Mouse (Mus musculus): ENCODE measurements around the gene St3gal3.

St3gal3 gene

DNA sequence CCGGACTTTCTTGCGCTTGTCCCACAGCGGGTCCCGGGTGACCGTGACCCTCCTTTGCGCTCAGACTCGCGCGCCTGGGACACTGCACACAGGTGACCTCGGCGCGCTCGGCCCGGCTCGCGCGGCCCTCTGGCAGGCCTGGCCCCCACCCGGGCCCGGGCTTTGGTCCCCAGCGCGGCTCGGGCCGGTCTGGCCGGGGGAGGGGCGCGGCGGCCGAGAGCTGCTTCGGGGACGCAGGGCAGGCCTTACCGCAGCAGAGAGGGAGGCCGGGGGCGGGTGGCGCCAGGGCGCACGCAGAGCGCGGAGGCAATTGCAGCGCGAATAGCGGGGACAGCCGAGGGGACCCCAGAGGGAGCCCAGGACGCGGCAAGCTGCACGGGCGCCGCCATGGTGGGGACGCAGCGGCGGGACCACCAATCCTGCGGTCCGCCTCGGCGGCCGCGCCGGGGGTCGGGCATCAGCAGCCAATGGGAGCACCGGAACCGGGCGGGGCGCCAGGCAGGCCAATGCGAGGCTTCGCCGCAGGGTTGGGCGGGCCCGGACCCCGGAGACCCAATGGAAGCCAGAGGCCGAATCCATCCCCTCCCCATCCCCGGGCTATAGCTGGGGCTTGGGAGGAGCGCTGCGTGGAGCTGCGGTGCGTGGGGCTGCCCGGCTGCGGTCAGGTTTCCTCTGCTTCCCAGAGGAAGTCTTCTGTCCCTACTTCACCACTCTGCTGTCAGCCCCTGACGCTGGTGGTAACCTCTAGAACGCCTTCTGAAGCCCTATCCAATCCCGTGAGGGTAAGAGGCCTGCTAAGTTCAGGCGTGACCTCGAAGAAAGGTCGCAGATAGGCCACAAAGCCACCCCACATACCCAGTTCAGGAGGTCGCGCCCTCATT is at the start of gene St3gal3:
TSS of gene St3gal3 (minus strand) at position 430 of the 881 bp plus-strand sequence.
- DNase-seq (ENCODE audit: low spot score), result peak; percentile 95

DNA sequence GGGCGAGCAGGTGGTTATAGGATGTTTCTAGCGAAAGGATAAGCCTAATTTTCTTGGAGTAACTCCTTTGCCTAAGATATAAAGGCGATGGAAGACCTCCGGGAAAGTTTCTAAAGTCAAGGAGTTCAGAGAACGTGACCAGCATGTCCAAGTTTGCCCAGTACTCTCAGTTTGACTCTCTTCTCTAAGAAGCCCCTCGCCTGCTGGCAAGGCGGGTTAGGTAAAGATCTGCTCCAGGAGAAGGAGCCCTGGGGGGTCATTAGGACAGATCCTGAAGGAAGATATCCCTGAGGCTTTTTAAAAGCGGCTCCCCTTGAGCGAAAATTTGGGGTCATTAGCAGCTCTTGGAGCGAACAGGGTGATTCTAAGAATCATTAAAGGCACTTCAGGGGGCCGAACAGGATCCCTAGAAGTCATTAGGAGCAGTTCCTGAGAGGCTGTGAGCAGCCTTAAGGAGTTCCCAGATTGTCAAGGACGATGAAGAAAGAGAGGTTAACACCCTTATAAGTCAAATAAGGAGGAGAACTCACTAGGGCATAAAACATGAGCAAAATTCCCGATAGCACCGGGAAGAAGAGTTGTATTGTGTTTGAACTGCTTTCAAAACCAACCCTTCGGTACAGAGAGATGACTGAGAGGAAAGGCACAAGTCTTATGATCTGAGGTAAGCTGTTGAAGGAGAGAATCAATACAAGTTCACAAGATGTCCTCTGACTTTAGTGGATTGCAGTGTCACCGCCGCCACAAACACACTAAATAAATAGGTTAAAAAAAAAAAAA is 45.8 kb upstream of the St3gal3 start:
- no peak for DNase-seq (ENCODE audit: low spot score)

DNA sequence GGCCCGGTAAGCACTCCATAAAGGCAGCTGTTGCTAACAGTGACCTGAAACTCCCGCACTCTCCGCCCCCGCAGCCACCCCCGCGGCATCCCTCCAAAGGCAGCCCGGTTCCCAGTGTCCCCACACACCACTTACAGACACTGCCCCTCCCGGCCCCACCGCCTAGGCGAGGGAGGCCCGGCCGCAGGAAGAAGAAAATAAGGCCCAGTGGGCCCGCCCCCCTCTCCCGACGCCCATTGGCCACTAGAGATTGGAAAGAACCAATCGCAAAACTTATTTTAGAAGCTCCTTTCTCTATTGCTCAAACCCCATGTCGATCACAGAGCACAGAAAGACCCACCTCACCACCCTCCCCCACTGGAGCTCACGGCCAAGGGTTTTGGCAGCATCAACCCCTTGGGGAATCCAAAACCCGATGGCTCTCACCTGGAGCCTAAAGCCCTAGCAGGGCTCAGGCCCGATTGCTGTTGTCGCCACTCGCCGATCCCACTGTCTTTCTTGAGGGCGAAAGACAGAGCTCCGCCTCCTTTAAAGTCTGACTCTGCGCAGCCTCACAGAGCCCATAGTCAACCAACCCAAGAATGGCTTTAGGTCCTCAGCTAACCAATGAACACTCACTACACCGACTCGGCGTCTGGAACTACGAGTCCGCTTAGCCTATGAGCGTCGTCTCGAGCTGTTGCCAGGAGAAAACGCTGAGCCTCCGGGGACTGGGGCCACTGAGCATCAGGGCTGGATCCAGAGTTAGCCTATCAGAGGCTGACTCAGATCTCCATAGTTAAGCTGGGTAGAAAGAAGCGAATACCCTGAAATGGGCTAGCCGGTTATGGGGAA is 45.0 kb upstream of the St3gal3 start, which contains the start of gene Kdm4a:
TSS of gene Kdm4a (minus strand) at position 577 of the 834 bp plus-strand sequence.
- DNase-seq (ENCODE audit: low spot score), result peak; percentile 79

DNA sequence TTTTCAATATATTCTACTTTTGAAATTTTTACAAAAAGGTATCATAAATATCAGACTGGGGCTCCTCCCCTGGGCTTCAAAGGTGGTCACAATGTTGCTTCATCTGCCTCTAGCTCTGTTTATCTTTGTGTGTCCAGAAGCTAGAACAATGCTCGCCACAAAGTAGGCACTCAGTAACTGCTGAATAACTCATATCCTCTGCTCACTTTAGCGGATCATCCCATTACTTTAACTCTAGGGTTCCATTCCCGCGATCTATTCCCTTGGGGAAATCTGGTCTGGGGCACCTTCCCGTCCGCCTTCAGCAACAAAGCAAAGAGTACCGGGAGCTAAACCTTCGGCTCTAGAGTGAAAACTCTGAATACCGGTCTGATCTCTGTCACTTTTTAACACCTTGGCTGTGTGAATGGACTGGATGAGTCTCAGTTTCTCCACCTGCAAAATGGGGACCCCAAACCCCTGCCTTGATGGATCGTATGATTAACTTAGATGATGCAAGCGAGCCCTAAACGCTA is 44.3 kb upstream of the St3gal3 start:
- DNase-seq (ENCODE audit: low spot score), result no peak

DNA sequence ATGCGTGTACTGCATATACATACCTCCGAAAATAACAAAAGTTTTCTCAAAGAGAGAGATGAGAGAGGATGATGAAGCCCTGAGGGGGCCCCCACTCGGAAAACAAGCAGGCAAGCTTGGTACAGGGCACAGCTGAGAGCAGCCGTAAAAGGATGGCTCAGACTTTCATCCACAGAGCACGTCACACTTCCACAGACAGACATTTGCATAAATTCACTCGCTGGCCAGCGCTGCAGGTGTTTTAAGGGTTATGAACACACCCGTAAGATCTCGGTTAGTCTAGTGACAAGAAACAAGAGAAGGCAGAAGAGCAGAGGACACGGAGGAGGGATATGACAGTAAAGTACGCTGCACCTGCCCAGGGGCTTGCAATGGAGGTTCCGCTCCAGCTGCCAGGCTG is 37.7 kb upstream of the St3gal3 start:
- DNase-seq (ENCODE audit: low spot score), result no peak

DNA sequence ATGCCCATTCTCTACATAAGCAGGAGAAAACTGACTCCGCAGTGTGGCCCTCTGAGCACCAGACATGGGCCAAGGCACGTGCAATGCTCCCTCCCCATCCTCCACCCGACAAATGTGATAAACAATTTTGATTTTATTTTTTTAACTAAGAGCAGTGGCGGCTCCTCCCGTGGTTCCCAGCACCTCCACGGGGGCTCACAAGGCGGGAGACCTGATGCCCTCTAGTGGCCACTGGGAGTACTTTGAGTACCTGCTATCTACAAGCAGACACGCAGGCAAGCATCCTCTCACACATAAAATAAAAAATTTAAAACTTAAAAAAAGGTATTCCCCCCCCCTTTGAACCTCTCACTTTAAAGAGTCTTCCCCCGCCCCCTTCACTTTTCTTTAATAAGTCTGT is 36.3 kb upstream of the St3gal3 start:
- DNase-seq (ENCODE audit: low spot score), result no peak

DNA sequence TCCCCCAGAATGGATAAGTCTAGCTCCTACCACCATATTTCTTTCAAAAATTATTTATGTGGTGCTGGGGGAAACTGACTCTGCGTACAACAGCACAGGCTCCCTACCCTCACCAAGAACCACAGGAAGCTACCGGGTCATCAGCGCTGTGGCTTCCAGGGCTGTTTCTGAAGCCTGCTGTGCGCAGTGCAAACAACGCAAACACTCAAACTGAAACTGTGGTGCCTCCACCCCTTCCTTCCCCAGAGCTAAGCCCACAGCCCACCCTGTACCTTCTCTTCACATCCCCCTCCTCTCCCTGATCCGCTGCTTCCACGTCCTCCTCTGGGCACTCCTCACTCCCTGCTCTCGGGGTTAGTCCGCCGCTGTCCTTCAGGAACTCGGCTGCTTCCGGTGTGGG is 27.4 kb upstream of the St3gal3 start:
- DNase-seq (ENCODE audit: low spot score), result no peak

DNA sequence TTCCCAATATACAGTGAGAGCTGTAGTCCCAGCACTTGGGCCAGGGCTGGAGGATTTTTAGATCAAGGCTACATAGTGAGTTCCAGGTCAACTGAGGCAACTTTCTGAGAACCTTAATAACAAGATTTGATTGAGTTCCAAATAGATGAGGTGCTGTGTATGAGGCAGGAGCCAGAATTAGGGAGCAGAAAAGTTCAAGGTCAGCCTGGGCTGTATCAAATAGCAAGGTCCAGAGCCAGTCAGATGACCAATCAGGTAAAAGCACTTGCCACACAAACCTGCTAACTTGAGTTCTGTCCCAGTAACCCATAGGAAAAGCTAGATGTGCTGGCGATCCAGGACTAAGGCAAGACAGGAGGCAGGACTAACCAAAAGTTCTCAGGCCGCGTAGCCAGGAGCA is 23.0 kb upstream of the St3gal3 start:
- DNase-seq (ENCODE audit: low spot score), result no peak

DNA sequence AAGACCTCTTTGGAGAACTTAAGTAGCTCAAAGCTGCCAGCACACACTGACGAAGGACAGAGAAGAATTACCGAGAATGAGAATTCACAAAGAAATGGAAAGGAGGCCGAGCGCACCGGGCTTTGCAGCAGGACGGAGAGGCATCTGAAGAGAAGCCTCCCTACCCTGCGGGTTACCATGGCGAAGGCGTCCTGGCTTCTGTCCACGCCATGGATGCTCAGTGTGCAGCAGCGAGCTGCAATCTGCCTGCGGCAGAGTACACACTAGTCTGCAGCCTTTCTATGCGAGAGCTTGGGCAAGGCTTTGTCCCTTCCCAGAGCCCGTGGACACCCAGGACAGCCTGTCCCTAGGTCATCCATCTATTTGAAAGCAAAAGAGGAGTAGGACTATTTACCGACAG is 21.8 kb upstream of the St3gal3 start:
- DNase-seq (ENCODE audit: low spot score), result no peak

DNA sequence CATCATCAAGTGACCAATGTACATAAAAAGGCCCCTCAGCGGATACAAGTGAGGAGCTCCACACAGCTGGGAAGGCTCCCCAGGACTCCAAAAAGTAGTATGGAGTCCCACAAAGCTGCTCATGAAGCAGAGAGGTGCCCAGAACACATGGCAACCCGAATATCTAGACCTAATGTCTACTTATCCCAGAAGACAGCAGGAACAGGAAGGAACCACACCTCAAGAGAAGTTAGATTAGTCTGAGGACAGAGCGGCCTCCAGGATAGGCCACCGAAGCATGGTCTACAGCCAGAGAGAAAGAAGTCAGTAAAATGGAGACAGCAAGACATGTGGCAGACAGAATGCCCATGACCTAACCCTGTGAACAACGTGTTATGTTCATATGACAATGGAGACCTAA is 20.2 kb upstream of the St3gal3 start:
- no peak for DNase-seq (ENCODE audit: low spot score)

DNA sequence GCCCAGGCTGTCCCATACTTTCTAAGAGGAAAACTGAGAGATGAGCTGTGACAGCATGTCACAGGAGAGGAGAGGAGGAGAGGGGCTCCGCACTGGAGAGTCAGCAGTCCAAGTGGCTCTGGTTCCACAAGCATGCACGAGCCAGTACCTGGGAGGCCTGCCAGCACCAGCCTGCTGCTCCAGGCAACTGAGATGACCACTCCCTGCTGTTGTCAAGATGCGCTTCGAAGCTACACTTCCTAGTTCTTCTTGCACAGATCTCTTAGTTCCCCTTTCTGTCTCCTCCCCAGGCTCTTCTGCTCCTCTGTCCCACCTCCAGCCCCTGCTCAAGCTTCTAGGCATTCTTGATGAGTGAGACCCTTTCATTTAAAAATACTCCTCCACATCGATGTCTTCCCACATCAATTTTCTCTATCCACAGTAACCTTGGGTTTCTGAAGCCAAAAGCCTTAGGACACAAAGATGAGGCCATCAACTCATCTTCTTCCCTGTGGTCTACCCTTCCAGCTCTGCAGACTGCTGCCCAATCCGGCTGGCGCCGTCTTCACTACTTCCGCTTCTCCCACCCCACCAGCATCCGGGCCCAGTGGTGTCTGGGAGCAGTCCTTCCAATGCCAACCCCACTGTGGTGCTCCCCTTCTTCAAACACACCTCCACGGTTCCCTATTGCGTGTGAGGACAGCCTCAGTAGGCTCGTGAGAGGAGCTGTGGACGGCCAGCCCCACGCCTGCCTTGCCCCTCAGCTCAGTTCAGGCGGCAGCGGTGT is 17.5 kb upstream of the St3gal3 start:
- DNase-seq (ENCODE audit: low spot score), result no peak

DNA sequence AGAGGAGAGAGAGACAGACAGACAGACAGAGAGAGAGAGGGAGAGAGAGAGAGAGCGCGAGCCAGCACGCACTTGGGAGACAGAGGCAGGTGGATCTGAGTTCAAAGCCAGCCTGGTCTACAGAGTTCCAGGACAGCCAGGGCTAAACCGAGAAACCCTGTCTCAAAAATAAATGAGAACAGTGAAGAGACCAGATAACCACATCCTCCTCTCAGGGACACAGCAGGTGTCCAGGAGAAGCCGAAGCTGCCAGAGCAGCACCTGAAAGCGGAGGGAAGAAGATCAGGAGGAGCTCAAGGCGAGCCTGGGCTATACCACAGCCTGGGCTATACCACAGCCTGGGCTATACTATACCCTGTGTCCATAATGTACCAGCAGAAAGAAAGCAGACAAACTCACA is 16.1 kb upstream of the St3gal3 start:
- DNase-seq (ENCODE audit: low spot score), result no peak

DNA sequence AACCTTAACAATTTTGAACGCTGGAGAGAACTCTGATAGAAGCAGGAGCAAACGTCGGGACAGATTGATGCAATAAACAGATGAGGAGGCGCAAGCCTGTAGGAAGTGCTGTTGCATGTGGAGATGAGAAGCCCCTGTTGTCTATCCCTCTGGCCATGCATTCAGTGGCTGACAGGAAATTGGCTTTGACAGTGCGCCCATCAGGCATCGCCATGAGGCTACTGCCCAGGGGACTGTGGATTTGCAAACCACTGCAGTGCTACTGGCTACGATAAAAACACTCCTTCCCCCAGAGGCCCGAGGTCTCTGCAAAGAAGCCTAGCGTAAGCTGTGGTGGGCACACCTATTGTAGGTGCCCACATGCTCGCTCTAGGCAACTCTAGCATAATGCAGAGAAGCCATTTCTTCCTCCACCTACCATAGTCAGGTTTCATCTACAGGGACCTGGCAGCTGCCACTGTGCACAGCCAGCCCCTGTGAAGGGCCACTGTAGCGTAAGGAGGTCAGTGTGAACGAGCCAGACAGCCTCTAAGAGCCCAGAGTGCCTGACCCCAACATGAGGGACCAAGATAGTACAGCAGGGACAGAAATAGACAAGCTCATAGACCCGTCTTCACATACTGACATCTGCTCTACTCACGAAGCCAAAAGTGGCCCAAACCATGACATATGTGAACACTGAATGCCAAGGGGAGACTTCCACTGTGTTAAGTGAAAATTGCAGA is 15.4 kb upstream of the St3gal3 start:
- DNase-seq (ENCODE audit: low spot score), result no peak

DNA sequence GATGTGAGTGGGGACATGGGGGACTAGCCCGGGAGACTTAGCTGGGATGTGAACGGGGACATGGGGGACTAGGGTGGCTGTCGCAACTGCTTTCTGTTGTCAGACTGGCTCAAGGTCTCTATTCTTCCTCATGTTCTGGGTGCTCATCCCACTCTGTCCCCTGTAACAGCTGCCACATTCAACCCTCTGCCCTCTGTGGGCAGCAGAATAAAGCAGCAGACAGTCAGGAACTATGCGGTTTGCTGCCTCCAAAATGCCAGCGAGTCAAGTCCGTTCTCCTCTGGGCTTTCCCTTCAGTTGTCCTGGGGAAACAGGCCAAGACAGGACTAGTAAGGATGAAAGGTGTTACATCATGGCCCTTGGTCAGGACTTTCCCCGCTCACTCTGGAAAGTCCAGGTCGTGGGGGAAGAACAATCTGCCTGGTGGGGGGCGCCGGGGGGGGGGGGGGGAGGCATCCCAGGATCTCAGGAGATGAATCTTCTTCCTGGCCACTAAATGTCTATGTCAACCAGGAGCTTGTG is 14.4 kb upstream of the St3gal3 start:
- no peak for DNase-seq (ENCODE audit: low spot score)

DNA sequence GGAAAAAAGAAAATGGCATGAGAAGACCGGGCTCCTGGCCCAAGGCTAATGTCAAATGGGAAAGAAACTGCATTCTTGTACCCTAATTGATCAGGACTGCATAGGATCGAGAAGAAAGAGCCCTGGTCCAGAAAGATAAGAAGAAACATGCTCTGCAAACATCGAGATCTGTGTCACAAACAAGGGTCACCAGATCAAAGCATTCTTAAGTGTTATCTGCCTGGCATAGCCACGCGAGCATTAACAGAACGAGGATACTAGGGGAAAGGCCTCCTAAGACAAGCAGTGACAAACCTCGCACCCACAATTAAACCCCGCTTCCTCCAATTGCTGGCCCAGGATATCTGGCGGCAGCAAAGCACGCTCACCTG is 13.6 kb upstream of the St3gal3 start:
- no peak for DNase-seq (ENCODE audit: low spot score)

DNA sequence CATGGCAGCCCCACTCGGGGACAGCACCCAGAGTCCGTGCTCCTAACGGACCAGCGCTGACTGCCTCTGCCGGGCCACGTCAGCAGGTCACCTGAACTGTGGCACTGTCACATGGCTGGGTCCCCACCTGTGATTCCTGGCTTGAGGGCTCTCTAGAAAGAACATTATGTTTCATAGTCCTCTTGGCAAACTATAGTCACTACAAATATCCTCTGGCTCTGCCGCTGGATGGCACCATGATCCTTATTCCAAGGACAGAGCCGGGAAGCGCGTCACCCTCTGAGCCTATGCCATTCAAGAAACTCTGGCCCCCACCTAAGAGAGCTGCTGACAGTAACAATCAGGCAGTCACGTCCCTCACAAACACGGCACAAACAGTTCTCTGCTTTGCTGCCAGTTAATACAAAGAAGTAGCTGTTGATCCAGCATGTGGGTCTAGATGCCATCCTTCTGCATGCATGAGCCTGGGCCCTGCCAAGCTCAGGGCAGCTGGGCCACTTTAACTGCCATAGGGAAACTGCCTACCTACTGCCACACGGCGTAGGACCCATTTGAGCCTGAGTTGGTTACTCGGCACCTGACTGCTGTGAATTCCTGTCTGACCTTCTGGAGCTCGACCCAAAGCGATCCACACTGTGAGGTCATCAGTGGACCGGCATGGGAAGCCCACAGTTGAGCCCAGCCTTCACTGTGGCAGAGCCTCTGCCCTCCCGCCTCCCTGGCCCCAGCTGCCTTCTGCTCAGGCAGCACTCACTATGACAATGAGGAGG is 13.0 kb upstream of the St3gal3 start:
- no peak for DNase-seq (ENCODE audit: low spot score)

DNA sequence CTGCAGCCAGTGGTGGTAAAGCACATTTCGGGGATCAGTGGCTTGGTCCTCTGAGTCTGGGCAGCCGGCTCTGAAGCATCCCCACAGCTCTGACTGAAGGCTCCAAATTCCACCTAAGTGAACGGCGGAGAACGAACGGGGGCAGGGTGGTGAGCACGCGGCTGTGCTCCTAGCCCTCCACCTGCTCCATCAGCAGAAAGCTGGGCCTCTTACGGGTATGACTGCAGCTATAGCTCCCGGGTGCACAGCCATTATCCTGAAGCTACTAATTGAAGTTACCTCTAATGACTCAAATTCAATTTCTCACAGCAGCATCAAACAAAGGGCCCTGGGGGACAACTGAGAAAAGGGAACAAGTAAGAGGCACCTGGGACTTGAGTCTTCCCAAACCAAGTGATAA is 12.4 kb upstream of the St3gal3 start:
- DNase-seq (ENCODE audit: low spot score), result no peak

DNA sequence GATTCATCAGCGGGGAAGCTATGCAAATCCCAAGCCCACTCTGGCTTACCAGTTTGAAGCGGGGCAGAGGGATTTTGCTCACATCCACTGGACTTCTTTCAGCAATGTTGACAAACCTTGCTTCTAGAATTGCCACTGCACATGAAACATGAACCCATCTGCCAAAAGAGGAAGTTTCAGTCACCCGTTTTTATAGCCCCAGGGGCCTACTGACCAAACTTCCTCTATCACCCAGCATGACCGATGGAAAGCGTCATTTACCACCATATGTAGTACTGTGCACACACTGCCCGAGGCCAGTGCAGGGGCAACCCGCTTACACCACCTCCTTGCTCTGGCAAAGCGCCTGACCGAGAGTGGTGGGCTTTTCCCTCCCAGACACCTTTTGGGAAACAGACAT is 9.6 kb upstream of the St3gal3 start:
- no peak for DNase-seq (ENCODE audit: low spot score)

DNA sequence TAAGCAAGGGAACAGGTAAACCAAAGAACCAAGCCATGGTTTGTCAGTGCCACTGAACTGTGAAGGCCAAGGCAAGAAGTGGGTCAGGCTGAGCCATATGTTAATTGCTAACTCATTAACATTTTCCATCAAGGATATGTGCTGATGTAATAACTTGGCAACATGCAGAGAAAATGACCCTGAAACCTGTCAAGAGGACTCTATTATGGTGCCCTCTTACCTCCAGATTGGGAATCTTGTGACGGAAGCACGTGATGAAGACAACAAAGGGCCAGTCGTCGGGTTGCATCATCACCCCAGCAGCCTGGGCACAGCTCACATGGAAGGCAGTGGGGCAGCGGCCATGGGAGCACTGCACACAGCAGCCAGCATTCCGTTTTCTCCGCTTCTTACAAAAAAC is 9.0 kb upstream of the St3gal3 start:
- no peak for DNase-seq (ENCODE audit: low spot score)

DNA sequence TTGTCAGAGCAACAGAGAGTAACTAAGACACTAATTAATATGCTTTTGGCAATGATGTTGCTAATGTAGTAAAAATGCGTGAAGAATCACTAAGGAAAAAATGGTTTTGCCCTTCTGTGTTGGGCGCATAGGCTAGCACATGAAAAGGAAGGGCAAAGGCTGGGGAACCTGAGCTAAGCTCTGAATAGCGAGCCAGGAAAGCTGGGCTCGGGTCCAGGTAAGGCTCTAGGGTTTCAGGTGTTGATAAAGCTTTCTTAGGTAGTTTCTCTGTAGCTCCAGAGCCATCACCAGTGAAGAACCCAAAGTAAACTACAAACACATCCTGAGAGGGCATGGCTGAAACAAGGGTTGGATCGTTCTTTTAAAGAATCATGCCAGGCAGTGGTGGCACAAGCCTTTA is 6.8 kb upstream of the St3gal3 start:
- no peak for DNase-seq (ENCODE audit: low spot score)
